Mouse (Mus musculus) liver, embryonic 14.5 days (tissue): ENCODE results near the gene Trim7. TPM values are rescaled to one million over a fixed set of nuclear protein-coding genes. Genes with fewer than 3 reads are reported as not detected.
"Not testable (repeated sequence)": the region's sequence is repeated elsewhere in the genome, so short reads cannot be mapped to it uniquely, and the experiment has no call there.

Experiments used
- ATAC-seq: fragments of 200-750 bp; cut with Nextera tagmentation; 2 replicates; pipeline ENCODE4 v1.8.0; 2017; ENCODE audit warnings: moderate number of reproducible peaks, mild to moderate bottlenecking, moderate library complexity; ENCODE audit not compliant: insufficient read depth
- DNase-seq, 3 experiments: peaks; one replicate each; pipeline ENCODE4 v3.0.0-alpha.2; 2012 to 2013; ENCODE audit warnings: low read depth in 3 of 3, low spot score in 3 of 3
- H3K27ac ChIP-seq: fragments of 300-500 bp; sonication (generic); 2 replicates; pipeline ENCODE4 v1.5.1; 2014; ENCODE audit warnings: moderate library complexity, mild to moderate bottlenecking, control low read depth, inconsistent platforms
- H3K27me3 ChIP-seq: fragments of 300-500 bp; sonication (generic); 2 replicates; pipeline ENCODE4 v1.6.1; 2014; ENCODE audit warnings: mild to moderate bottlenecking, low read length, moderate library complexity; ENCODE audit not compliant: control insufficient read depth, insufficient read depth
- H3K36me3 ChIP-seq: fragments of 300-500 bp; sonication (generic); replicated peaks from 2 replicates; pipeline ENCODE4 v1.6.1; 2014; ENCODE audit warnings: low read depth; ENCODE audit not compliant: control insufficient read depth, insufficient read depth
- H3K4me1 ChIP-seq, 2 experiments: fragments of 200-500 bp in 1 of 2; fragments of 300-500 bp in 1 of 2; sonication (generic) in 1 of 2; replicated peaks; 2 replicates each; pipeline ENCODE4 v1.6.1; 2012 to 2014; ENCODE audit warnings: antibody characterized with exemption in 1 of 2, inconsistent platforms in 1 of 2, low read length in 1 of 2; ENCODE audit not compliant: control insufficient read depth in 2 of 2, insufficient read depth in 2 of 2
- H3K4me2 ChIP-seq: fragments of 300-500 bp; sonication (generic); 2 replicates; pipeline ENCODE4 v1.6.1; 2014; ENCODE audit warnings: low read depth, mild to moderate bottlenecking, control low read depth, moderate library complexity
- H3K4me3 ChIP-seq, 2 experiments: fragments of 200-500 bp in 1 of 2; fragments of 300-500 bp in 1 of 2; sonication (generic) in 1 of 2; 2 replicates each; pipeline ENCODE4 v1.5.1; 2012 to 2014; ENCODE audit warnings: low read depth in 2 of 2, low read length in 2 of 2, mild to moderate bottlenecking in 2 of 2, control low read depth in 1 of 2, inconsistent platforms in 1 of 2, moderate library complexity in 1 of 2; ENCODE audit not compliant: insufficient read depth in 1 of 2
- H3K9ac ChIP-seq: fragments of 300-500 bp; sonication (generic); replicated peaks from 2 replicates; pipeline ENCODE4 v1.6.1; 2014; ENCODE audit warnings: mild to moderate bottlenecking, control low read depth, moderate library complexity
- H3K9me3 ChIP-seq: fragments of 300-500 bp; sonication (generic); 2 replicates; pipeline ENCODE4 v1.6.1; 2016; ENCODE audit warnings: low read length, mixed read lengths; ENCODE audit not compliant: control insufficient read depth
- CTCF ChIP-seq: IDR thresholded peaks from 2 replicates; pipeline ENCODE4 v1.5.1; 2016; ENCODE audit warnings: antibody characterized with exemption, low read depth, control low read depth
- EP300 ChIP-seq: IDR thresholded peaks from 2 replicates; pipeline ENCODE4 v1.6.1; 2016; ENCODE audit warnings: antibody characterized with exemption, low read depth
- WGBS: fragments of 180-500 bp; shearing (Covaris S2); extraction: QIAGEN DNeasy Blood & Tissue Kit; methylation state at CpG from one replicate; pipeline ENCODE4 v1.1.7; 2014; ENCODE audit not compliant: insufficient replicate concordance; 5-methylcytosine and 5-hydroxymethylcytosine counted together
- polyA plus RNA-seq, 2 experiments: library from polyadenylated mRNA; depleted of rRNA in 1 of 2; stranded (reverse) in 1 of 2; unstranded in 1 of 2; fragments of >200 nt; fragmentation: Nextera tagmentation in 1 of 2; extraction: Ambion mirVana in 1 of 2; gene quantifications; 2 replicates each; pipeline versions ENCODE4 v1.2.1 to v1.2.3; 2012 to 2014

Gene Trim7
- polyA plus RNA-seq (2012; rRNA removed) = 0.09 and 0.23 TPM in 2 replicates
- polyA plus RNA-seq (2014; fragmentation: Nextera tagmentation; extraction: Ambion mirVana) = 0.04 and 0.13 TPM in 2 replicates

GRCm38 (mm10) chr11:48825979-48826751 is at the start of gene Trim7, which contains the start of gene Gm12184:
Trim7 (plus strand) TSS chr11:48826140.
Gm12184 (minus strand) TSS chr11:48826655.
- Histone ChIP-seq H3K4me2 (peak within 1 kb of the TSS; percentile 83), H3K4me1 (peaks cover 9 to 18% of the 10 kb centered on the region in 2 experiments), H3K27me3 (peaks cover 15% of the 10 kb centered on the region), H3K4me3 (peak within 1 kb of the TSS; percentile 55 to 59), H3K9ac (peak within 1 kb of the TSS; percentile 48)
- not testable (repeated sequence) for H3K36me3 ChIP-seq, DNase-seq, H3K9me3 ChIP-seq, H3K27ac ChIP-seq
- under 1% methylated on average over 41 of the region's 92 CpGs for WGBS
- ATAC-seq = peak; percentile 71
- peak; percentile 24; the same call in 1 of the 2 replicates for TF ChIP-seq CTCF

GRCm38 (mm10) chr11:48776664-48777063 is 49.3 kb upstream of the Trim7 start:
- Histone ChIP-seq H3K4me1 (no peaks in the 10 kb centered on the region; a peak in 1 of 4 replicates), H3K4me2 (no peak overlapping the region), H3K27ac (no peak overlapping the region), H3K9ac (no peak overlapping the region), H3K4me3 (no peak overlapping the region), H3K9me3 (no peaks in the 10 kb centered on the region), H3K27me3 (no peaks in the 10 kb centered on the region), H3K36me3 (no peaks in the 10 kb centered on the region)
- 29% methylated on average over 9 of the region's 9 CpGs for WGBS
- TF ChIP-seq CTCF (peak; percentile 71), EP300 (no peak)
- no peak for ATAC-seq
- no peak for DNase-seq

DNA sequence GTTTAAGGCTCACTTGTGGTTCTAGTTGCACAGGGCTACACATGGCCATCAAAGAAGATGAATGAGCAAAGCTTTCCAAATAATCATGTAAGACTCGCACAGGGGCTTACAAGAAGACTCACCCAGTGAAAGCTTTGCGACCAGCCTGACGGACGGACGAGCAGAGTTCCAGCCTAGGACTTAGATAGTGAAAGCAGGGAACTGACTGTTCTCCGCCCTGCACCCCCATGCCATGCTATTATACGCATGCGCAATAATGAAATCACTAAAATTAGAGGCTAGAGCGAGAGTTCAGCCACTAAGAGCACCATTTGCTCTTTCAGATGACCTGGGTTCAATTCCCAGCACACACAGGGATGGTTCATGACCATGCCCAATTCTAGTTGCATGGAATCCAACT is 48.6 kb upstream of the Trim7 start:
- Histone ChIP-seq H3K9ac (no peak overlapping the region), H3K27me3 (no peaks in the 10 kb centered on the region), H3K4me1 (no peaks in the 10 kb centered on the region; a peak in 1 of 4 replicates), H3K27ac (no peak overlapping the region), H3K36me3 (no peaks in the 10 kb centered on the region), H3K9me3 (no peaks in the 10 kb centered on the region), H3K4me2 (no peak overlapping the region), H3K4me3 (no peak overlapping the region)
- no peak for DNase-seq
- ATAC-seq = no peak
- TF ChIP-seq EP300 (no peak), CTCF (no peak)
- WGBS = 68% methylated on average over 9 of the region's 9 CpGs

- no peak for DNase-seq
- ATAC-seq = no peak
- no peak overlapping the region for H3K9ac ChIP-seq
- no peaks in the 10 kb centered on the region for H3K9me3 ChIP-seq
- no peak overlapping the region for H3K27ac ChIP-seq
- no peaks in the 10 kb centered on the region for H3K4me1 ChIP-seq
- 32% methylated on average over 7 of the region's 7 CpGs for WGBS
- H3K27me3 ChIP-seq = no peaks in the 10 kb centered on the region
- no peak overlapping the region for H3K4me2 ChIP-seq
- H3K4me3 ChIP-seq = no peak overlapping the region
- TF ChIP-seq CTCF (peak; percentile 67), EP300 (no peak)
- no peaks in the 10 kb centered on the region for H3K36me3 ChIP-seq
These were observed 46.5 kb upstream of the Trim7 start for GRCm38 (mm10) chr11:48779450-48779849.

- no peaks in the 10 kb centered on the region for H3K27me3 ChIP-seq
- 70% methylated on average over 4 of the region's 4 CpGs for WGBS
- TF ChIP-seq EP300 (no peak), CTCF (peak; percentile 23; the same call in 1 of the 2 replicates)
These were observed 43.7 kb upstream of the Trim7 start for GRCm38 (mm10) chr11:48782243-48782642.

More at GRCm38 (mm10) chr11:48782243-48782642, 43.7 kb upstream of the Trim7 start:
- H3K4me1 ChIP-seq = no peaks in the 10 kb centered on the region
- no peaks in the 10 kb centered on the region for H3K9me3 ChIP-seq
- DNase-seq (no peak), ATAC-seq (no peak)
- no peaks in the 10 kb centered on the region for H3K36me3 ChIP-seq
- no peak overlapping the region for H3K27ac ChIP-seq
- H3K9ac ChIP-seq = no peak overlapping the region
- no peak overlapping the region for H3K4me3 ChIP-seq
- H3K4me2 ChIP-seq = no peak overlapping the region
